Mouse (Mus musculus) G1E (cell line): ENCODE measurements around the gene Jak1. TPM values are rescaled to one million over a fixed set of nuclear protein-coding genes. Genes with fewer than 3 reads are reported as not detected.

Experiments used
- ATAC-seq: 2 replicates; pipeline ENCODE4 v1.8.0; 2016; ENCODE audit warnings: mild to moderate bottlenecking; ENCODE audit not compliant: insufficient number of reproducible peaks, poor library complexity, low FRiP score, severe bottlenecking; ENCODE audit errors: extremely low read depth
- DNase-seq: peaks from one replicate; pipeline ENCODE4 v3.0.0; 2012; ENCODE audit warnings: low spot score
- H3K27me3 ChIP-seq: 2 replicates; pipeline ENCODE4 v1.6.1; 2012; ENCODE audit warnings: mild to moderate bottlenecking, low read length, inconsistent platforms; ENCODE audit not compliant: insufficient read depth
- H3K36me3 ChIP-seq: replicated peaks from 2 replicates; pipeline ENCODE3; 2012; ENCODE audit warnings: mild to moderate bottlenecking, inconsistent platforms
- H3K4me1 ChIP-seq: 2 replicates; pipeline ENCODE4 v1.6.1; 2012; ENCODE audit warnings: low read depth, low read length, inconsistent platforms, mixed read lengths; ENCODE audit not compliant: insufficient read depth
- H3K4me3 ChIP-seq: 2 replicates; pipeline ENCODE4 v1.5.1; 2012; ENCODE audit warnings: low read depth, mild to moderate bottlenecking, inconsistent platforms, low read length, moderate library complexity, mixed read lengths
- H3K9me3 ChIP-seq: replicated peaks from 2 replicates; pipeline ENCODE4 v1.6.1; 2012; ENCODE audit warnings: inconsistent platforms
- CTCF ChIP-seq: IDR thresholded peaks from 2 replicates; pipeline ENCODE4 v1.5.1; 2012; ENCODE audit warnings: low read depth, low read length, inconsistent platforms, mixed read lengths
- GATA1 ChIP-seq: IDR thresholded peaks from 2 replicates; pipeline ENCODE4 v1.6.1; 2012; ENCODE audit warnings: borderline replicate concordance, low read length, inconsistent platforms, mixed read lengths
- GATA2 ChIP-seq: IDR thresholded peaks from 2 replicates; pipeline ENCODE4 v1.6.1; 2012; ENCODE audit warnings: low read depth, low read length, inconsistent platforms, borderline replicate concordance
- POLR2AphosphoS5 ChIP-seq: IDR thresholded peaks from 2 replicates; pipeline ENCODE4 v1.6.1; 2012; ENCODE audit warnings: low read depth, low read length, inconsistent platforms; ENCODE audit not compliant: insufficient replicate concordance
- TAL1 ChIP-seq: conservative IDR thresholded peaks from 2 replicates; pipeline ENCODE4 v1.6.1; 2012; ENCODE audit warnings: low read depth, low read length, inconsistent platforms, mixed read lengths
- polyA plus RNA-seq: library from polyadenylated mRNA; stranded (reverse); fragments of >175 nt; gene quantifications from 2 replicates; pipeline ENCODE4 v1.2.3, GENCODE M21; 2012
- total RNA-seq, 2 experiments: library from RNA; stranded (forward) in 1 of 2; stranded (reverse) in 1 of 2; fragments of 200-1000 nt in 1 of 2; fragments of >200 nt in 1 of 2; fragmentation: Nextera tagmentation in 1 of 2; gene quantifications; 2 replicates each; pipeline ENCODE4 v1.2.3; 2014 to 2017

The Jak1 gene
- total and polyA plus RNA-seq, 3 experiments, result 89.5 to 253 (median 129) TPM

- ATAC-seq (no peak), DNase-seq (no peak)
- H3K27me3 ChIP-seq, result no peaks in the 10 kb centered on the region
- TF ChIP-seq GATA2, result no peak
- TF ChIP-seq TAL1, result no peak
- TF ChIP-seq CTCF, result no peak
- no peaks in the 10 kb centered on the region for H3K9me3 ChIP-seq
- H3K4me1 ChIP-seq, result peaks cover 80% of the 10 kb centered on the region
- peak overlapping the region; percentile 41; the same call in 1 of the 2 replicates for H3K4me3 ChIP-seq
- peaks cover 31% of the 10 kb centered on the region for H3K36me3 ChIP-seq
Measured at GRCm38 (mm10) chr4:101240875-101241173, 24.3 kb downstream of the Jak1 start.

GRCm38 (mm10) chr4:101240163-101240874, 24.8 kb downstream of the Jak1 start:
- TF ChIP-seq TAL1, result no peak
- TF ChIP-seq GATA1, result no peak
- TF ChIP-seq CTCF, result no peak
- TF ChIP-seq POLR2AphosphoS5, result no peak
- no peak for TF ChIP-seq GATA2
- H3K4me1 ChIP-seq, result peaks cover 80% of the 10 kb centered on the region
- ATAC-seq, result no peak

GRCm38 (mm10) chr4:101239313-101240162, 25.5 kb downstream of the Jak1 start:
- TF ChIP-seq CTCF (no peak), POLR2AphosphoS5 (no peak), GATA2 (no peak), GATA1 (no peak), TAL1 (no peak)
- peaks cover 79% of the 10 kb centered on the region for H3K4me1 ChIP-seq
- DNase-seq (no peak), ATAC-seq (peak; percentile 7; the same call in 1 of the 2 replicates)
- peak overlapping the region; percentile 48; the same call in 1 of the 2 replicates for H3K4me3 ChIP-seq
- no peaks in the 10 kb centered on the region for H3K27me3 ChIP-seq
- H3K9me3 ChIP-seq, result no peaks in the 10 kb centered on the region
- peaks cover 31% of the 10 kb centered on the region for H3K36me3 ChIP-seq

More at GRCm38 (mm10) chr4:101240163-101240874, 24.8 kb downstream of the Jak1 start:
- no peaks in the 10 kb centered on the region for H3K27me3 ChIP-seq
- H3K36me3 ChIP-seq, result peaks cover 31% of the 10 kb centered on the region
- H3K4me3 ChIP-seq, result peak overlapping the region; percentile 48; the same call in 1 of the 2 replicates
- DNase-seq, result no peak
- H3K9me3 ChIP-seq, result no peaks in the 10 kb centered on the region

DNA sequence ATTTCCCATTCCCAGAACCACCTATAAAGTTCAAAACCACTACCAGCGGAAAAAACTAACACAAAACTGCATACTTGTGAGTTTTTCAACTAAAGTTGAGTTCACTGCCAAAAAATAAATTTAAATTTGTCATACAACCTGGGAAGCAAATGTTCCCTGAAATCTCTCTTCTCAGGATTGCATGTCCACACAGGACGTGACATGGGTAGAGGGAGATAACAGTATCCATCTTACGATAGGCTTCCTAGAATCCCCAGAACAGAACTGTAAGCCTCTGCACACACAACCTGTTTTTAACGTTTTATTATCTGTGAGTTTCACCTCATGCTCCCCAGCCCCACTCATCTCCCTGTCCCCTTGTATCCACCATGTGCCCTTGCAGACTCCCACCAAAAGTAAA, 26.5 kb downstream of the Jak1 start:
- ATAC-seq (no peak), DNase-seq (no peak)
- Histone ChIP-seq H3K4me1 (peaks cover 79% of the 10 kb centered on the region), H3K36me3 (peaks cover 33% of the 10 kb centered on the region), H3K27me3 (no peaks in the 10 kb centered on the region), H3K9me3 (no peaks in the 10 kb centered on the region), H3K4me3 (no peak overlapping the region)
- TF ChIP-seq TAL1 (0 out of 2 replicates have a peak, but pooled peaks have one; percentile 16), CTCF (no peak)

DNA sequence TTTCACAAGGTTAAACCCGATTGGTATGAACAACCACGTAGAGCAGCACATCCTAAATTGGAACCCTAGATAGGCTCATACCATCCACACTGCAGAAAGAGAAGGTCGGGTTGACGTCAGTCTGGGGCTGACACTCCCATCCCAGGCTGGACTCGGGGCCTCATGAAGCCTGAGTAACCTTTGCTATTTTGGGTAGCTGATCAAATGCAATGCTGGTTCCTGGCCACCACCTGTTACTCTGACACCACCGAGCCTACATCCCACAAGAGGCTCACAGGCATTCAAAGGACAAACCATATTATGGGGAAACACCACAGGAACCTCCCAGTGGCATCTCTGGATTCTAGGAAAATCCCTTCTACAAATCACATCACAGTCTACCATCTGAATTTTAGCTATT, 28.3 kb downstream of the Jak1 start:
- Histone ChIP-seq H3K36me3 (peaks cover 37% of the 10 kb centered on the region), H3K4me1 (peaks cover 89% of the 10 kb centered on the region), H3K27me3 (no peaks in the 10 kb centered on the region), H3K4me3 (no peak overlapping the region), H3K9me3 (no peaks in the 10 kb centered on the region)
- ATAC-seq (no peak), DNase-seq (peak; percentile 29)
- no peak for TF ChIP-seq POLR2AphosphoS5
- no peak for TF ChIP-seq CTCF
- TF ChIP-seq GATA2, result no peak
- TF ChIP-seq TAL1, result no peak
- TF ChIP-seq GATA1, result no peak

DNA sequence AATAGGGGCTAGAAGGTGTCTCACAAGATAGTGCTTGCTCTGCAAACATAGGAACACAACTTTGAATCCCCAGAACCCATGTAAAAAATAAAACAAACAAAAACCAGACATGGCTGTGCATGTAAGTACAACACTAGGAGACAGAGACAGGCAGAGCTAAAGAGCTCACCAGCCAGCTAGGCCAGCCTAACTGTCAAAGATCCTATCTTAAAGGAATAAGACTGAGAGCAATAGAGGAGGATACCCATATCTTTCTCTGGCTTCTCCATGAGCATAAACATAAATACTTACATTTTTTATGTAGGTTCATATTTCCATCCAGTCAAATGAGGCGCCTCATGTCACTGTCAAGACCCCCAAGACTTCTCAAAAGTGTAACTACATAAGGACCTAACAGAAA, 29.1 kb downstream of the Jak1 start:
- Histone ChIP-seq H3K27me3 (no peaks in the 10 kb centered on the region), H3K9me3 (no peaks in the 10 kb centered on the region), H3K4me1 (peaks cover 91% of the 10 kb centered on the region), H3K4me3 (no peak overlapping the region), H3K36me3 (peaks cover 34% of the 10 kb centered on the region)
- no peak for DNase-seq
- ATAC-seq, result peak; percentile 58; the same call in 1 of the 2 replicates
- TF ChIP-seq TAL1 (no peak), GATA2 (no peak), POLR2AphosphoS5 (no peak), GATA1 (no peak), CTCF (no peak)
